Mouse (Mus musculus) cerebellum, adult 9-10 months (tissue): ENCODE results near the gene Pigs.
A peak's percentile ranks its signal among the peaks of the same experiment; 100 is the strongest.

Experiments used
- DNase-seq: peaks from one replicate; pipeline ENCODE4 v3.0.0; 2022

The Pigs gene

DNA sequence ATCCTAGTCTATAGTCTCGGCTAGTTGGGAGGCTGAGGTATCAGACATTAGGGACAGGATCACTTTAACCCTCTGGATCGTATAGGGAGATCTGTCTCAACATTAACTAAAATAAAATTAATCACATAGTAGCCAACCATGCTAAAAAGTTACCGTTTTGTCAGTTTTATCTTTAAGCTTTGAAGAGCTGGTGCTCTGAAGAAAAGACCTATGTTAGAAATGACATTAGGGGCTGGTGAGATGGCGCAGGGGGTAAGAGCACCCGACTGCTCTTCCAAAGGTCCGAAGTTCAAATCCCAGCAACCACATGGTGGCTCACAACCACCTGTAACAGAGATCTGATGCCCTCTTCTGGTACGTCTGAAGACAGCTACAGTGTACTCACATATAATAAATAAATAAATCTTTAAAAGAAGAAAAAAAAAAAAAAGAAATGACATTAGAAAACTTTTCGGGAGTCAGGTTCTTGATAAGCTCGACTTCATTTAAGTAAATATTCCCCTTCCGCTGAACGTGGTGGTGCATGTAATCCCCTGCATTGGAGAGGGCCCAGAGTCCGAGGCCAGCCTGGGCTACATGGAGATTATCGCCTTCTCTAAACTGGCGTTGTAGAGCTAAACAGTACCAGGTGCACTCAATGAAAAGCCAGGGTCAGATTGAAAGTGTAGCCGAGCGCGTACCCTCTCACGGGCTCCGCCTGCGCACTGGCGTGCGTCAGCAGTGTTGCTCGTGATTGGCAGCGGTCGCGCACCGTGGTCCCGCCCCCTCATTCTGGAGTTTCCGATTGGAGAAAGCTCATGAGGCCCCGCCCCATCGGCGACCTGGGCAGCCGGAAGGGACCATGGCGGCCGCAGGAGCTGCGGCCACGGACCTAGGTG, at the start of gene Pigs:
Gene Pigs, plus strand, starts transcription at position 782 of the 878 bp plus-strand sequence.
- peak; percentile 97 for DNase-seq

DNA sequence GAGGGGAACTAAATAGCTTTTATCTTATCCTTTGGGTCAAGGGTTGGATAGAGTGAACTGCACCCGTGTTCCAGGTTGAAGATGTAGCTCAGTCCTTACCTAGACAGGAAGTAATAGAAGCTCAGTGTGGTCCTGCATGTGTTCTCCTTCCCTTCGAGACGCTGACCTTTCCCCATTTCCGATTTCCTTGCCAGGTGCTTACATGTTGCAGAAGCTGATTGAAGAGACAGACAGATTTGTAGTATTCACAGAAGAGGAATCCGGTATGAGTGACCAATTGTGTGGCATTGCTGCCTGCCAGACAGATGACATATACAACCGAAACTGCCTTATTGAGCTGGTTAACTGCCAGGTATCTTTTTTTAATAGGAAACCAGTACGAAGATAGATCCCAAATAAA, 49.4 kb upstream of the Pigs start:
- DNase-seq: no peak

- DNase-seq: no peak
Observed at GRCm38 (mm10) chr11:78279586-78279985, 48.6 kb upstream of the Pigs start.

- DNase-seq: no peak
Observed at GRCm38 (mm10) chr11:78289146-78289763, 39.0 kb upstream of the Pigs start.

- no peak for DNase-seq
Observed at GRCm38 (mm10) chr11:78290654-78291053, 37.6 kb upstream of the Pigs start, which contains the start of gene BC030499. BC030499 (plus strand) TSS chr11:78290841.

DNA sequence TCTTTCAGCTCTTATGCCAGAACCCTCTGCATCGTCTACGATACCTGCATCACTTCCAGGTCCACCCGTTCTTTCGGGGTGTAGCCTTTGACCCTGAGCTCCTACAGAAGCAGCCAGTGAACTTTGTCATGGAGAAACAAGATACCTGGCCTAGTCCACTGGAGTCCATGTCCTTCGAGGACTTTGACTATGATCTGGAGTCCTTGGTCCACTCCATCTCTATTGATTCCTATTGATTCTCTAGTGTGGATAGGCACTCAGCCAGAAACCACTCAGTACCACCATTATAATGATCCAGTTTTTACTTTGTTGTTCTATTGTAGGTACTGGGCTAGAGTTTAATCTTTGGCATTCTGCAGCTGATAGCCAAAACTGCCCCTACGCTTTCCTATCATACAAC, 33.6 kb upstream of the Pigs start:
- DNase-seq: no peak

- no peak for DNase-seq
Observed at GRCm38 (mm10) chr11:78300917-78301316, 27.3 kb upstream of the Pigs start.

DNA sequence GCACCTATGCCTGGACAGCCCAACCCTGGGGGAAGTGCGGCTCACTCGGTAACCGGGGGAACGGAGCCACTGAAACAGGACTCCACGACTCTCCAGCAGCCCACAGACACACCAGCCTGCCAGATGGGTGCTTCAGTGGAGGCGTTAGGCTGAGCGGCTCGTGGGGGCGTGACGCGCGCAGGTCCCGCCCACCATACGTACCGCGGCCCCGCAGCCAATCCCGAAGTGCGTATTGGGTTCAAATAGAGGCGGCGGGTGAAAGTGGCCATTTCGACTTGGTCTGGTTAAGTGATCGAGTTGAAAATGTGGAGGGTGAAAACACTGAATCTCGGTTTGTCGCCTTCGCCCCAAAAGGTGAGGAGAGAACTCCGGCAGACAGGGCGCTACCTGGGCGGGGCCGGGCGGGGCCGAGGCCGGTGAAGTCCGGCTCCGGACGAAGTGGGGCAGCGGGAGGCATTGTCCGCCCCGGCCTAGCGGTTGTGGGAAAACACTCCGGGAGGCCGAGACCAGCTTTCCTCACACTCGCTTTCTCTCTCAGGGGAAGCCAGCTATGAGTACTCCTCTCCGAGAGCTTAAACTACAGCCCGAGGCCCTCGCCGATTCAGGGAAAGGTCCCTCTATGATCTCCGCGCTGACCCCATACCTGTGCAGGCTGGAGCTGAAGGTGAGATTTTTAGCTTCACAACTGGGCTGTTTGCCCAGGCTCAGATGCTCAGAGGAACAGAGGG, 26.7 kb upstream of the Pigs start, which contains the start of gene Spag5:
Gene Spag5, plus strand, starts transcription at position 173 of the 728 bp plus-strand sequence.
- peak; percentile 87 for DNase-seq

GRCm38 (mm10) chr11:78305272-78305671, 22.9 kb upstream of the Pigs start:
- no peak for DNase-seq

GRCm38 (mm10) chr11:78310861-78311511, 17.2 kb upstream of the Pigs start:
- no peak for DNase-seq

GRCm38 (mm10) chr11:78313662-78314061, 14.6 kb upstream of the Pigs start:
- DNase-seq: no peak

DNA sequence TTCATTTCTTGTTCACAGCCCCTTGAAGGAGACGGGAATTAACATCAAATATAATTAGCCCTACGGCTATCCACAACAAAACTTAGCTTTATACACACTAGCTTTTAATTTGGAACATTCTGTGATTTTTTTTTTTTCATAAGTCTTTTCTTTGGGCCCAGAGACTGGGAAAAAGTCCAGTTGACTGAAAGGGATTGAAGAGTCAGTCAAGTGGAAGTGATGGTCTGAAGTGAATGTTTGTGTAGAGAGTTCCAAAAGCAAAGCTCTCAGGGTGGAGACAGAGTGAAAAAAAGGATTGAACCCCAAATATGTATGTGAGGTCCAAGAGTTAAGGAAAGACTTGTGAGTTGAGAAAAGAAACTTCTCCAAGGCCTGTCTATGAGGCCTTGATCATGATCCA, 9.8 kb upstream of the Pigs start:
- no peak for DNase-seq

DNA sequence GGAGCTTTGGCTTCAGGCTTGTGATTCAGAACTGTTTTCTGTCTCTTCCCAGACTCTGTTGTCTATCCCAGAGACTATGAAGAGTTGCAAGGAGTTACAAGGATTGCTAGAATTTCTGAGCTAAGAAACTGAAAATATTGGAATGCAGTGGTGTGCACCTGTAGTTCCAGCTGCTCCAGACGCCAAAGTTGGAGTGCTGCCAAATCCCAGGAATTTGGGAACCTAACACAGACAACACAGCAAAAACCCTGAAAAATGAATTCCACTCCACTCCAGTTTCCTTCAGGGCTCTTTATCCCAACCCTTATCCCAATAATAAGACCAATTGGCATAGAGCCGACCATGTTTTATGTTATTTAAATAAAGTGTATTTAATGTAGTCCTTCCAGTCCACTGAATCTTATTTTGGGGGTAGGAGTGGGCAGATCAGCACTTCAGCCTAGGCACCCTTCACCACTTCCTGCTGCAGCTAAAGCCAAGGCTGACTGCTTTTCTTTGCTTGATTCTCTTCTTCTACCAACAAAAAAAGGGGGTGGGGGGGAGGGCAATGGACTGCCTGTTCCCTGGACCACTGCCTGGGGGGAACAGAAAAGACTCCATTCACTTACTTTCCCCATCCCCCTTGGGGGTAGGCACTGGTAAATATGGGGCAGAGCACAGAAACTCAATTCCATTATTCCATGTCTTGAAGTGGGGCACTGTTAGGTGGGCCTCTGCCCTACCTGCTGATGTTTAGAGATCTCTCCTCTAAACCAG, 6.0 kb upstream of the Pigs start:
- DNase-seq: no peak

- peak; percentile 95 for DNase-seq
Observed at GRCm38 (mm10) chr11:78322860-78323259, 5.4 kb upstream of the Pigs start, which contains the start of gene Aldoc. Aldoc (plus strand) TSS chr11:78322968.

GRCm38 (mm10) chr11:78324000-78324785, 4.0 kb upstream of the Pigs start:
- DNase-seq: peak; percentile 66

DNA sequence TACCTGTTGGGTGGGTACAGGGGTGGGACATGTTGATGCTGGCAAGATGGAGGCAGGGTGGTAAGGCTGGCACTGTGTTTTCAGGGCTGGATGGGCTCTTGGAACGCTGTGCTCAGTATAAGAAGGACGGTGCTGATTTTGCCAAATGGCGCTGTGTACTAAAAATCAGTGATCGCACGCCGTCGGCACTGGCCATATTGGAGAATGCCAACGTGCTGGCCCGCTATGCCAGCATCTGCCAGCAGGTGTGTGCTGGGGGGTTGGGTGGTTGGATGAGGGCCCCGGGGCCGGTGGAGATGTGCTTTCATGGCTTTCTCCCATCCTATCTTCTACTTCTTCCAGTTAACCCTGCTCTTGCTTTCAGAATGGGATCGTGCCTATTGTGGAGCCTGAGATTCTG, 3.2 kb upstream of the Pigs start:
- no peak for DNase-seq

- DNase-seq: peak; percentile 37
Observed at GRCm38 (mm10) chr11:78327215-78327614, 1.0 kb upstream of the Pigs start.

DNA sequence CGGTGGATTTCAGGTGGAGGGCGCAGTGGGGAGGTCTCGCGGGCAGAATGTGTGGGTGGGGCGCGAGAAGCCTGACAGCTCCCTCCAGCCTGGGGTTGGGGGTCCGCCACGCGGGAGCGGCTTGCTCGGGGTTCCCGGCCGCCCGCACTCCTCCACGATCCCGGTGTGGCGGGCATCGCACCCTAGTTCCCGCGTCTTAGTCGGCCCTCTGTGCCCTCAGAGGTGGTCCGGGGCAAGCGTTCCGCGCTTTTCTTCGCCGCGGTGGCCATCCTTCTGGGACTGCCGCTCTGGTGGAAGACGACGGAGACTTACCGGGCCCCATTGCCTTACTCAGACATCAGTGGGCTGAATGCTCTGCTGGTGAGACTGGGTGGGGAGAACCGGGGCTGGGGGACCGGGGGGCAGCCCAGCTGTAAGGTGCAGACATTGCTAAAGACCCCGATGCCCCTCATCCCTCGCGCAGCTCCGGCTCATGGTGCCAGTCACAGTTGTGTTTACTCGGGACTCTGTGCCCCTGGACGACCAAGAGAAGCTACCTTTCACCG, 369 bp downstream of the Pigs start:
- no peak for DNase-seq

GRCm38 (mm10) chr11:78332676-78333075, 4.5 kb downstream of the Pigs start:
- no peak for DNase-seq

DNA sequence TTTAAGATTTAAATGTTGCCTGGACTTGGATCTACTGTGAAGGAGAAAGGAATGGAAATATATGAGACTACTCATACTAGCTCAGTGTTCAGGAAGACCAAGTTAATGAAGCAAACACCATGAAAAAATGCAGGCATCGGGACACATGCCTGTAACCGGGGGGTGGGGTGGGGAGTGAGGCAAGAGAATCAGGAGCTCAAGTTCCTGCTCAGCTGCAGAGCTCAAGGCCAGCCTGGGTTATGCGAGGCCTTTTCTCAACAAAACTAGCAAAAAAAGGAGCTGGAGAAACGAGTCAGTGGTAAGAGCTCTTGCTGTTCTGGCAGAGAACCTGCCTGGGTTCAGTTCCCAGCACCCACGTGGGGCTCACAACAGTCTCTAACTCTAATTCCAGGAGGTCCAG, 5.8 kb downstream of the Pigs start:
- DNase-seq: no peak

DNA sequence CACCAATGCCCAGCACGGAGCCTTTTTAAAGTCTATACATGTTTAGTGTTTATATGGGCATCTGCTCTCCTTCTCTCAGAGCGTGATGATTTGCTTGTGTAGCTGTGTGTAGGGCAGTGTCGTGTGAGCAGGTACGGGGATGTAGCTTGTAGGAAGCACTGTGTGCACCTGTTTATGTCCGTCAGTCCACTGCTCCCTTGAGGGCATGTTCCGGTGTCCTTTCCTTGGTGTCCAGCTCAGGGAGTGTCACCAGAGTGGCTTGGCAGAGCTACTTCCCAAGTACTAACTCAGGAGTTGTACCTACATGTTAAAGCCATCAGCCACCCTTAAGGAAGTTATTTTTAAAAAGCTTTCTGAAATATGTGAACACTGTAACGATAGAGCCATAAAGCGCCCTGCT, 8.8 kb downstream of the Pigs start:
- no peak for DNase-seq
